Mouse (Mus musculus): ENCODE results near the gene Rnf40.

- TF ChIP-seq POLR2A (IDR thresholded peaks at IDR 0.05; ENCODE audit: insufficient read length, low read depth) (peak; percentile 68), TCF3 (IDR thresholded peaks at IDR 0.05; ENCODE audit: insufficient read length, low read depth) (no peak), E2F4 (IDR thresholded peaks at IDR 0.05; ENCODE audit: insufficient read depth) (no peak), USF1 (IDR thresholded peaks at IDR 0.05; ENCODE audit: low read depth) (no peak), REST (IDR thresholded peaks at IDR 0.05; ENCODE audit: insufficient read depth, insufficient read length) (no peak), POLR2AphosphoS2 (IDR thresholded peaks at IDR 0.05; ENCODE audit: insufficient read length, low read depth) (peak; percentile 61), MYOG (IDR thresholded peaks at IDR 0.05; ENCODE audit: control insufficient read depth in 1 of 3, insufficient read depth in 1 of 3, insufficient read length in 2 of 3, low read depth in 2 of 3) (no peak), SRF (IDR thresholded peaks at IDR 0.05; ENCODE audit: control insufficient read depth, insufficient read length, low read depth) (peak; percentile 61), TCF12 (IDR thresholded peaks at IDR 0.05; ENCODE audit: insufficient read depth, poor library complexity, severe bottlenecking) (no peak), CEBPB (IDR thresholded peaks at IDR 0.05; ENCODE audit: insufficient read depth, poor library complexity, severe bottlenecking) (no peak), MAX (IDR thresholded peaks at IDR 0.05; ENCODE audit: low read depth) (no peak)
Measured at GRCm38 (mm10) chr7:127572895-127573471, 15.6 kb upstream of the Rnf40 start, which contains the start of gene Phkg2.
